Mouse (Mus musculus) intestine, embryonic 15.5 days (tissue): ENCODE results near the gene Gm10320. TPM values are rescaled to one million over a fixed set of nuclear protein-coding genes. Genes with fewer than 3 reads are reported as not detected.

Experiments
- ATAC-seq: fragments of 200-750 bp; cut with Nextera tagmentation; 2 replicates; pipeline ENCODE4 v1.8.0; 2017; ENCODE audit warnings: moderate TSS enrichment, moderate library complexity
- H3K27ac ChIP-seq: fragments of 300-500 bp; sonication (generic); 2 replicates; pipeline ENCODE4 v1.5.1; 2015; ENCODE audit warnings: mild to moderate bottlenecking, inconsistent platforms
- H3K27me3 ChIP-seq: fragments of 300-500 bp; sonication (generic); replicated peaks from 2 replicates; pipeline ENCODE4 v1.6.1; 2015; ENCODE audit warnings: inconsistent platforms
- H3K36me3 ChIP-seq: fragments of 300-500 bp; sonication (generic); 2 replicates; pipeline ENCODE4 v1.6.1; 2015; ENCODE audit warnings: inconsistent platforms
- H3K4me1 ChIP-seq: fragments of 300-500 bp; sonication (generic); replicated peaks from 2 replicates; pipeline ENCODE4 v1.6.1; 2015; ENCODE audit warnings: inconsistent platforms
- H3K4me2 ChIP-seq: fragments of 300-500 bp; sonication (generic); replicated peaks from 2 replicates; pipeline ENCODE4 v1.6.1; 2015; ENCODE audit warnings: mild to moderate bottlenecking, inconsistent platforms
- H3K4me3 ChIP-seq: fragments of 300-500 bp; sonication (generic); replicated peaks from 2 replicates; pipeline ENCODE4 v1.5.1; 2015; ENCODE audit warnings: inconsistent platforms
- H3K9ac ChIP-seq: fragments of 300-500 bp; sonication (generic); 2 replicates; pipeline ENCODE4 v1.6.1; 2015; ENCODE audit warnings: inconsistent platforms
- H3K9me3 ChIP-seq: fragments of 300-500 bp; sonication (generic); 2 replicates; pipeline ENCODE4 v1.6.1; 2016; ENCODE audit warnings: inconsistent platforms
- WGBS: fragments of 180-500 bp; shearing (Covaris S2); methylation state at CpG from one replicate; pipeline ENCODE4 v1.1.7; 2015; 5-methylcytosine and 5-hydroxymethylcytosine counted together
- polyA plus RNA-seq: library from polyadenylated mRNA; unstranded; fragments of >200 nt; fragmentation: Nextera tagmentation; extraction: Ambion mirVana; gene quantifications from 2 replicates; pipeline ENCODE4 v1.2.1, GENCODE M21; 2015

Gm10320 gene
- 1.8 TPM in 2 replicates for polyA plus RNA-seq

DNA sequence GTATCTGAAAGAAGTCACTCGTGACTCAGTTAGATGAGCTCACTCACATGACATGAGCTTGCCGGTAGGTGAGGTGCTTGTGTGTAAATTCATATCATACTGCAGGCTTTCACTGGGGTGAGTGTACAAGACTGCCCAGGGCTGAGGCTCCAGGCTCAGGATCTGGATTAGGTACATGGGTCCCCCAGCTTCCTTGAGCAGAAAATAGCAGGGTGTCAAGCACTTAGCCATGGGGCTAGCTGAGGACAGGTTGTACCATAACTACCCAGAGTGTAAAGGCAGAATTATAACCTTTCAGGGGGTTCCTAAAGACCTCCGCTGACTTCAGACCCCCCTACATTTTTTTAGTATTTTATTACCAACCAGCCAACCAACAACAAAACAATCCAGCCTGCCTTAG is at the start of gene Gm10320:
Gene Gm10320 (minus strand): TSS at position 93 of the 400 bp plus-strand sequence.
- no peaks in the 10 kb centered on the region for H3K4me1 ChIP-seq
- no peak within 1 kb of the TSS for H3K9ac ChIP-seq
- H3K36me3 ChIP-seq: no peaks in the 10 kb centered on the region

DNA sequence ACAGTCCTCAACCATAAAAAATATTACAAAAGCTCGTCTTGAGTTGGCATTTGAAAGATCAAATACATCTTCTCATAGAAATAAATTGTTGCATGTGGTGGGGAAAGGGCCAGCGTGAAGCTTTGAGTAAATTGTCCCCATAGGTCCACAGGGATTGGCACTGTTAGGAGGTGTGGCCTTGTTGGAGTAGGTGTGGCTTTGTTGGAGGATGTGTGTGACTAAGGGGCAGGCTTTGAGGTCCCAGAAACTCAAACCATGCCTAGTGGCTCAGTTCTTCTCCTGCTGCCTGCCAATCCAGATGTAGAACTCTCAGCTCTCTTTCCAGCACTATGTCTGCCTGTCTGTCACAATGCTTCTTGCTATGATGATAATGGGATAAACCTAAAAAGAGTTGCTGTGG is 49.8 kb upstream of the Gm10320 start:
- Histone ChIP-seq H3K36me3 (no peaks in the 10 kb centered on the region), H3K9me3 (no peaks in the 10 kb centered on the region), H3K27me3 (no peaks in the 10 kb centered on the region), H3K4me3 (no peak overlapping the region), H3K27ac (no peak overlapping the region), H3K9ac (no peak overlapping the region), H3K4me2 (no peak overlapping the region), H3K4me1 (no peaks in the 10 kb centered on the region)
- 69% methylated on average over 2 of the region's 2 CpGs for WGBS
- ATAC-seq: no peak

More for the DNA sequence above, at the start of gene Gm10320:
- no peak within 1 kb of the TSS for H3K4me3 ChIP-seq
- no peak for ATAC-seq
- no peak within 1 kb of the TSS for H3K4me2 ChIP-seq
- no peak within 1 kb of the TSS for H3K27ac ChIP-seq
- no peaks in the 10 kb centered on the region for H3K9me3 ChIP-seq
- WGBS: 82% methylated on average over 3 of the region's 3 CpGs
- H3K27me3 ChIP-seq: peaks cover 2% of the 10 kb centered on the region; the same call in 1 of the 2 replicates

DNA sequence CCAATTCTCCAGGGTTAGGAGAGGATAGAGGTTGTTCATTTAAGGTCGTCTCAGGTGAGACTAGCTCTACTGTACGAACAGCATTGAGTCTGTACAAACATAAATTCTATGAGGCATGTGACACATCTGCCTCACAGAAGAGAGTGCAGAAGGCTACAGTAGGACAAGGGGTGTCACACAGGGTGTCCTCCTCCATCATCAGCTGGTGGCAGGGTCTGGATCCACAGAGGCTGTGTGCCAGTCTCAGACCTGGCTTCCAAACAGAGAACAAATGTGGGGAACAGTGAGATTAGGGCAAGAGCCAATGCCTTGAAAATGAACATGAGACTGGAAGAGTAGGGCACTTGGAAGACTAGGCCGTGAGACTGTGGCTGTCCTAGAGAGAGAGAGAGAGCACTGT is 48.4 kb upstream of the Gm10320 start:
- H3K36me3 ChIP-seq: no peaks in the 10 kb centered on the region
- WGBS: 85% methylated on average over 3 of the region's 3 CpGs
- no peak overlapping the region for H3K9ac ChIP-seq
- no peak overlapping the region for H3K4me2 ChIP-seq
- no peak overlapping the region for H3K27ac ChIP-seq
- 0 out of 2 replicates have a peak, but pooled peaks cover 3% of the 10 kb centered on the region for H3K27me3 ChIP-seq
- no peak overlapping the region for H3K4me3 ChIP-seq
- ATAC-seq: no peak
- no peaks in the 10 kb centered on the region; the same call in 1 of the 2 replicates for H3K4me1 ChIP-seq
- H3K9me3 ChIP-seq: no peaks in the 10 kb centered on the region

DNA sequence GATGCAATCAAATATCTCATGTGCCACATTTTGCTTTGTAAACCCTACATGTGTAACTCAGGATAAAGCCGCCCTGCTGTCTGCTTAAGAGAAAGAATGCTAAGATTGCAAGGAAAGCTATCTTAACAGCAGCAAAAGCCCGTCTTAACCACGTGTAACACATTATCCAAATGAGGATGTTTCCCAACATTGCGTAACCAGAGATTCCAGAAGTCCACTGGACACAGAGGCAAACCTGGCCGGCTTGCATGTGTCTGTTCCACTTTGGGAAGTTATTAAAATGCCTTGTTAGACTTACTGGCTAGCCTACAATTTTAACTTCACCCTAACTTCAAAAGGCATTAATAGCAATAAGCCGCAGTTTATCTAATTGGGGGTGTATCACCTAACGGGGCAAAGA is 47.5 kb upstream of the Gm10320 start:
- no peak overlapping the region for H3K9ac ChIP-seq
- H3K27ac ChIP-seq: no peak overlapping the region
- H3K36me3 ChIP-seq: no peaks in the 10 kb centered on the region
- ATAC-seq: no peak
- WGBS: 55% methylated on average over 7 of the region's 7 CpGs
- H3K4me2 ChIP-seq: no peak overlapping the region
- H3K4me1 ChIP-seq: peaks cover 6% of the 10 kb centered on the region
- H3K9me3 ChIP-seq: no peaks in the 10 kb centered on the region
- no peak overlapping the region for H3K4me3 ChIP-seq
- 0 out of 2 replicates have a peak, but pooled peaks cover 3% of the 10 kb centered on the region for H3K27me3 ChIP-seq

DNA sequence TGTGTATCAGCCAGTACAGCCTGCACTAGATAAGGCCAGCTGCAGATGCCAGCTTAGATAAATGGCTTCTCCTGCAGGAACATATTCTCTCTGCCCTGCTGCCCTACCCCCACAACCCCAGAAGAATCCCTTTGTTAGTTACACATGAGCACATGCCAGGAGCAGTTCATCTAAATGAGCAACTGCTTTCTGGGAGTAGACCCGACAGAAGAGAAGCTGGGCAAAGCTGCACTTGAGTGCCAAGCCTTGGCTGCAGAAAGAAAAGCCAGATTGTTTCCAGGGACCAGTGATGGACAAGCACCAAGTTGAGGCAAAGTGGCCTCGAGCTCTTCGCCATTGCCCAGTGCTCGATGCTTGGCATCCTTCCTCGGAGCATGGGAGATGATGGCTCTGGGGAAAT is 46.8 kb upstream of the Gm10320 start:
- no peaks in the 10 kb centered on the region for H3K9me3 ChIP-seq
- H3K36me3 ChIP-seq: no peaks in the 10 kb centered on the region
- H3K4me2 ChIP-seq: no peak overlapping the region
- H3K4me1 ChIP-seq: peaks cover 10% of the 10 kb centered on the region
- no peak for ATAC-seq
- WGBS: 71% methylated on average over 5 of the region's 5 CpGs
- H3K9ac ChIP-seq: no peak overlapping the region
- 0 out of 2 replicates have a peak, but pooled peaks cover 3% of the 10 kb centered on the region for H3K27me3 ChIP-seq
- H3K27ac ChIP-seq: no peak overlapping the region
- H3K4me3 ChIP-seq: no peak overlapping the region

DNA sequence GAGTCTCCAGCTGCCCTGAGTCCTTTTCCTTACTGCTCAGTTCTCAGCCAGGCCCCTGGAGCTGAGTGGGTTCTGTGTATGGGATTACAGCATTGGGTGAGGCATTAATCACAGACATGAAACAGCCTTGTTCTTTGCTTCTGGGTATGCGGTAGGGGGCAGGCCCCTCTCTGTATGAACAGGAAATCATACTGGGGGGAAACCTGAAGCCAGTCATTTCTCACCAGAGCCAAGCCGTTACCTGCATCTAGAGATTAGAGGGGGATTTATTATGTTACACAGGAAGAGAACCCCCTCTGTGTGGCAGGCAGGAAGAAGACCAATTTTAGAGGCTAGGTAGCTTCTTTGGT is 43.1 kb upstream of the Gm10320 start:
- WGBS: 19% methylated on average over 2 of the region's 2 CpGs
- H3K4me1 ChIP-seq: peaks cover 19% of the 10 kb centered on the region
- peak; percentile 40 for ATAC-seq
- H3K36me3 ChIP-seq: no peaks in the 10 kb centered on the region
- no peaks in the 10 kb centered on the region for H3K9me3 ChIP-seq
- H3K9ac ChIP-seq: no peak overlapping the region
- no peak overlapping the region for H3K4me3 ChIP-seq
- H3K27ac ChIP-seq: no peak overlapping the region
- 0 out of 2 replicates have a peak, but pooled peaks cover 3% of the 10 kb centered on the region for H3K27me3 ChIP-seq
- H3K4me2 ChIP-seq: peak overlapping the region; percentile 47

DNA sequence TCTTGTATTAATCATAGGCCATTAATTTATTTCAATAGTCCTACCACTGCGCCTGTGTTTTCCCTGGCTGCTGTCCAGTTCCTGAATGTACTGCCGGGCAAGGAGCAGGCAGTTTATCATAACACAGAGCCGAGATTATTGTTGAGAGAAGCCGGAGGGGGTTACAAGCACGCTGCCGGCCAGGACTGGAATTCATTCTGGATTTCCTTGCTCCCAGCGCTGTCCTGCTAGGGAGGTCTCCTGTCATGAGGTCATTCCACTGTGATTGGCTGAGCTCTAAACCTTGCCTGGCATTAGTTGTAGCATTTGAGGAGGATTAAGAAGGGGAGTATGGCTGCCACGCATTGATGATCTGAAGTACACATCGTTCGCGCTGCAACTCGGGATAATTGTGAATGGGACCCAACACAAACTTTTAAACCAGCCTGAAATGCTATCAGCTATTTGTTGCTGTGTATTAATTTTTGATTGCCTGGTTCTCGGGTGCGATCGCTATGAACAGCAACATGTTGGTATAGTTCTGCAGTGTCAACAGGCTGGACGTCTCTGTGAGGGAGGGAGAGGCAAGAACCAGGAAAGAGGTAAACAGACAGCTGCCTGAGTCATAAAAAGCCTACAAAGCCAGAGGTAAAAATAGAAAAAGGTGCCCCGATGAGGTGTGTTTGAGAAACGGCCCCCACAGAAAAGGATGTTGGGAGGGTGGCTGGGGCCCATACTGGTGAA is 42.5 kb upstream of the Gm10320 start:
- H3K4me2 ChIP-seq: peak overlapping the region; percentile 47
- no peak overlapping the region for H3K9ac ChIP-seq
- peak; percentile 68 for ATAC-seq
- WGBS: 11% methylated on average over 18 of the region's 18 CpGs
- H3K4me3 ChIP-seq: 0 out of 2 replicates have a peak overlapping the region, but pooled peaks have one; percentile 2
- H3K4me1 ChIP-seq: peaks cover 19% of the 10 kb centered on the region
- no peaks in the 10 kb centered on the region for H3K9me3 ChIP-seq
- H3K36me3 ChIP-seq: no peaks in the 10 kb centered on the region
- H3K27ac ChIP-seq: no peak overlapping the region
- 0 out of 2 replicates have a peak, but pooled peaks cover 3% of the 10 kb centered on the region for H3K27me3 ChIP-seq

DNA sequence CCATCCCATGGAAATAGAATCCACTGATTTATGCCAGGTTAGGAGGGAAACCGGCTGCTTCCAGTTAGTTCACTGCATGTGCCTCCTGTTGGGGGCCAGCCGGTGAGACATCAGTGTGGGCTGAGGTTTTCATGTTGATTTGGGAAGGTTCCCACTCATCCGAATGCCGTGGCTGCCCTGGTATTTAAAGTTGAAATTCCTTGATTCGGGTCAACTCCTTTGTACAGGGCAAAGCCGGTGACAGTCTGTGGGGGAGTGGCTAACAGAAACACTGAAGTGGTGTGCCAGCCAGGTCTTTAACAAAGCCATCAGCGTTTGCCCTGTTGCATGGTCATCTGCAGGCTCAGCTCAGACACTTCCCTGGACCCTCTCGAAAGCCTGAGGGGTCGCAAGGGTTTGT is 41.6 kb upstream of the Gm10320 start:
- Histone ChIP-seq H3K4me1 (peaks cover 19% of the 10 kb centered on the region), H3K27ac (no peak overlapping the region), H3K9ac (no peak overlapping the region), H3K27me3 (0 out of 2 replicates have a peak, but pooled peaks cover 3% of the 10 kb centered on the region), H3K4me2 (no peak overlapping the region), H3K4me3 (no peak overlapping the region), H3K9me3 (no peaks in the 10 kb centered on the region), H3K36me3 (no peaks in the 10 kb centered on the region)
- no peak for ATAC-seq
- 37% methylated on average over 9 of the region's 9 CpGs for WGBS

DNA sequence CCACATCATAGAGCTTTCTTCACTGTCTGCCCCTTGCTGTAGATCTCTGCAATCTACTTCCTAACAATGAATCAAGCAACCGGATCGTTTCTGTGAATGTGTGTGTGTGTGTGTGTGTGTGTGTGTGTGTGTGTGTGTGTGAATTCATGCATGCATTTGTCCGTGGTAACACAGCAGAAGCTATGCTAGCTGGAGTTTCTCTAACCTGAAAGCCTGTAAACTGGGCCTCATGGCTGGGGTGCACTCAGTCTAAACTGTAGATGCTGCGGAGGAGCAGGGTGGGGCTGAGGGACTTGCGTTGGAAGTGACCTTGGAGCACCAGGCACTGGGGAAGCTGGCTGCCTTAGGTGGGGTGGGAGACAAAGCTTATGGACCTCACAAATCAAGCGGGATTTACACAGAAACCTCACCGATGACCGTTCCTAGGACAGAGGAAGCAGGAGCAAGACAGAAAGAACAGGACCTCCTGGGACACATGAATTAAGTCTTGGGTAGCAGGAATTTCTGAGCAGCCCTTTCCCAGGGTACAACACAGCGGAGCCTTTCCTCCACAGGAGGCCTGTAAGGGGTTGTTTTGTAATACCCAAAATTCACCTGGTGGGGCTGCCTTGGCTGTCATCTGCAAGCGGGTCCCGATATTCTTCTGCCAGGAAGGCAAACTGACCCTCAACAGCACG is 41.0 kb upstream of the Gm10320 start:
- WGBS: 54% methylated on average over 12 of the region's 12 CpGs
- H3K9ac ChIP-seq: no peak overlapping the region
- ATAC-seq: no peak
- no peak overlapping the region for H3K4me2 ChIP-seq
- no peak overlapping the region for H3K27ac ChIP-seq
- H3K27me3 ChIP-seq: 0 out of 2 replicates have a peak, but pooled peaks cover 3% of the 10 kb centered on the region
- peaks cover 19% of the 10 kb centered on the region for H3K4me1 ChIP-seq
- no peaks in the 10 kb centered on the region for H3K9me3 ChIP-seq
- no peak overlapping the region for H3K4me3 ChIP-seq
- H3K36me3 ChIP-seq: no peaks in the 10 kb centered on the region

DNA sequence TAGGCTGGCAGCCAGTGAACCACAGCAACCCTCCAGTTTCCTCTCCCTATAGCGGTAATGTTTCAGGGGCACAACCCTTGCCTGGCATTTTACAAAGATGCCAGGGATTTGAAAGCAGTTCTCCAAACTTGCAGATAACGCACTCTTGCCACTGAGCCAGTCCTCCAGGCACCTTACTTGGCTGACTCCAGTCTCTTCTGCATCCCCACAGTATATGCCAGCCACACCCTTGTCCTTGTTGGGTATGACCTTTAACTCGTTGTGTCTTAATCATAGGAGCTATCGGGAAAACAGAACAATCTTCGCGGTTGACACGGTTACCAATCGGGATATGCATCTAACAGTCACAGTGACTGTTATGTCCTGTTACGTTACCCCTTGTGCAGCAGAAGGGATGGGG is 40.2 kb upstream of the Gm10320 start:
- no peak overlapping the region for H3K4me3 ChIP-seq
- H3K36me3 ChIP-seq: no peaks in the 10 kb centered on the region
- H3K9me3 ChIP-seq: no peaks in the 10 kb centered on the region
- ATAC-seq: no peak
- WGBS: 87% methylated on average over 9 of the region's 9 CpGs
- H3K27me3 ChIP-seq: 0 out of 2 replicates have a peak, but pooled peaks cover 3% of the 10 kb centered on the region
- H3K4me2 ChIP-seq: no peak overlapping the region
- H3K4me1 ChIP-seq: peaks cover 19% of the 10 kb centered on the region
- H3K27ac ChIP-seq: no peak overlapping the region
- no peak overlapping the region for H3K9ac ChIP-seq

DNA sequence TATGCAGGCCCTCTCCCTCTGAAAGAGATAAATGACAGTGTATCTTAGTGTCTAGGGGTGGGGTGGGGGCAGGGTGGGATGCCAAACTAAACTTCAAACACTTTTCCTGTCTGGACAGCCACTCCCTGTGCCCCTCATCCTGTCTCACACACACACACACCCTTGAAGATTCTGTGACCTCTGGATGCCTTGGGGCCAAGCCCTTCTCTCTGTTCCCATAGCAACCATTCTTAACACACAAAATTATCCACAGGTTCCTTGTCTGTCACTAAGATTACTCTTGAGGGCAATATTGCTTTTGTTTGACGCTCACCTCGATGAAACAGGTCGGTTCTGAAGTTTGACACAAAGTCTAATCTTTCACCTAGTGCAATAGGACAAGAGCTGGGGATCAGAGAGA is 39.5 kb upstream of the Gm10320 start:
- Histone ChIP-seq H3K27me3 (0 out of 2 replicates have a peak, but pooled peaks cover under 1% of the 10 kb centered on the region), H3K36me3 (no peaks in the 10 kb centered on the region), H3K4me2 (no peak overlapping the region), H3K9me3 (no peaks in the 10 kb centered on the region), H3K4me1 (peaks cover 19% of the 10 kb centered on the region), H3K4me3 (no peak overlapping the region), H3K9ac (no peak overlapping the region), H3K27ac (no peak overlapping the region)
- 38% methylated on average over 3 of the region's 3 CpGs for WGBS
- no peak for ATAC-seq

DNA sequence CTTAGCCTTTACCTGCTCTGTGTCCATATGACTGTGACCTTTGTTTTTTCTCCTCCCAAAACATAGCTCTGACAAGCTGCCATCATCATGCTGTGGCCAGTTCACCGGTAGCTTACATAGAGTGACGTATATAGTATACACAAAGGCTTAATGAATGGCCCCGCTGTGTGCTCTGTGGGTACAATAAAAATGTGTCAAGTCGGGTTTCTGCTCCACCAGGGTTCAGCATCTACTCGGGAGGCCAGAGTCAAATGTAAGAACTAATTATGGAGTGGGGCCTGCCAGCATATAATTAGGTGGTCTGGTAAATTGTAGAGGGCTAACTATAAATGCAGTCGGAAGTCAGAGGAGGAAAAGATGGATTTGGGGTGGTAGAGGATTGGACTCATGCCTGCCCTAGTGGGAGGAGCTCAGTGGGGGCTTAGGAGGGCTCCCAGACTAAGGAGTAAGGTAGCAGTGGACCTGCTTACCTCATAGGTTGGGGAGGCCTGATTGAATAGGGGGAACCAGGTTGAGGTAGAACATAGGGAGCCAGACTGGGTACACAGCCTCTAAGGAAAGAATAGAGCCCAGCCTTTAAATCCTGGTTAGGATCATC is 32.0 kb upstream of the Gm10320 start:
- 44% methylated on average over 6 of the region's 6 CpGs for WGBS
- no peaks in the 10 kb centered on the region for H3K27me3 ChIP-seq
- H3K36me3 ChIP-seq: no peaks in the 10 kb centered on the region
- no peak overlapping the region for H3K27ac ChIP-seq
- ATAC-seq: no peak
- no peaks in the 10 kb centered on the region for H3K9me3 ChIP-seq
- no peak overlapping the region for H3K4me3 ChIP-seq
- no peak overlapping the region for H3K4me2 ChIP-seq
- no peak overlapping the region for H3K9ac ChIP-seq
- no peaks in the 10 kb centered on the region for H3K4me1 ChIP-seq
